Mouse (Mus musculus) bone marrow macrophage, adult 2 months (primary cell): ENCODE measurements at regions not wholly inside any gene's neighbourhood (a gene's known extent, or its start where the extent isn't known, plus 50 kb on each side); places are given as distances from the start of the nearest gene placed in this dataset.

Experiments used
- CTCF ChIP-seq: IDR thresholded peaks from 2 replicates; pipeline ENCODE4 v1.5.1; 2012; ENCODE audit warnings: low read depth, mild to moderate bottlenecking, low read length, moderate library complexity
- POLR2A ChIP-seq: IDR thresholded peaks from 2 replicates; pipeline ENCODE4 v1.6.1; 2012; ENCODE audit warnings: mild to moderate bottlenecking, low read depth, low read length, borderline replicate concordance

DNA sequence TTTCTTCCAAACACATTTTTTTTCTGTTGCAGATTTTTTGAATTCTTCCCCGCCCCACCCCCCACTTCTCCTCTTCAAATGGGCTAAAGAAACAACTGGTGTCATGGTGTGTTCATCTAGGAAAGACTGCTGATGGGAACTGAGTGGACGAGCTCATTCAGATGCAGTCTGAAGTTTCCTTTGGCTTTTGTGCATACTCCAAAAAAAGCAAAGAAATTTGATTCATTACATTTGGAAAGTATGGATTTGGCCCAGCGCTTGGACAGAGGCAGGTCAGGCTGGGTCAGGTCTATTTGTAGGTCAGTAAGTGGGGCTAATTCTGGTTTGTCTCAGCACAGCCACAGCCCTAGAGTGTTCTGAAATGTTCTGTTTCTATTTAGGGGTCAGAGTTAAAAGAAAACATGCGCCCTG, 477.9 kb upstream of the Nox3 start:
- no peak for TF ChIP-seq POLR2A
- TF ChIP-seq CTCF: no peak
